Mouse (Mus musculus) heart, postnatal 10 days (tissue): Measurements from ENCODE around the gene Bri3bp. TPM values are rescaled to one million over a fixed set of nuclear protein-coding genes. Genes with fewer than 3 reads are reported as not detected.

Source experiments
- DNase-seq, 2 experiments: peaks; one replicate each; pipeline ENCODE4 v3.0.0; 2021
- intact Hi-C: fragments of 180-260 bp; cut with DNase I; formaldehyde crosslinking; loops from one replicate; pipeline ENCODE4 v1.15.1; 2025
- microRNA-seq, 2 experiments: library from miRNA; unstranded; fragments of <30 nt; microRNA quantifications; one replicate each; pipeline ENCODE4 v1.2.0; 2022
- total RNA-seq, 2 experiments: library from RNA; stranded (reverse); gene quantifications; 2 replicates each; pipeline ENCODE4 v1.2.3; 2021

The Bri3bp gene
- total RNA-seq, 2 experiments from 2014 or later = 56.4 to 62.5 TPM

DNA sequence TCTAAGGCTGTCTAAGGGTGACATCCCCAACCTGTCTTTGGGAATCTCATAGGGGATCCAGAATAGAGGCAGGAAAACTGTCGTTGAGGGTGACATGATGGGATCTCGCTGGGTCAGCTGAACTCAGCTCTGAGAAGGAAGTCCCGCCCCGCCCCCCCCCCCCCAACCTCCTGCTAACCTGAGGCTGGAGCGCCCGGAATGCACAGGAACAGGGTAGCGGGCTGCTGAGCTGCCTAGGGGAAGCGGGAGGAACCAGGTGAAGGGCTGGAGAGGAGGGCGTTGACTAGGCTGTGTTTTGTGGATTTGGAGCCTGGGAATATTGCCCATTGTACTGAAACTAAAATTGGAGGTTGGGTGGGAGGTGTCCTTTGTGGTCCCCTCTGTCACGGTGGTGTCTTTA lies 66.6 kb downstream of the Bri3bp start:
- intact Hi-C loops = no loop called here

DNA sequence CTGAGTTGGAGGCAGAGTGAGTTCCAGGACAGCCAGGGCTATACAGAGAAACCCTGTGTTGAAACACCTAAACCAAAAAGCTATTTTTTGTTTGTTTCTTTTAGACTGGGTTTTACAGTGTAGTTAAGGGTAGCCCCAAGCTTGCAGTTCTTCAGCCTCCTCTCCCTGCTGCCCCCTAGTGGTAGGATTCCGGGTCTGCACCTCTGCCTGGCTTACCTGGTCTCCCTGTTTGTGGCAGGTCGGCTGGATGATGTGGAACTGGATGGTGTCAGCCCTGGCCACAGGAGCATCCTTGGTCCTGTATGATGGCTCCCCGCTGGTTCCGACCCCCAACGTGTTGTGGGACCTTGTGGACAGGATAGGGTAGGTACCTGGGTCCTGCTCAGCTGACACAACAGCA lies 68.2 kb downstream of the Bri3bp start:
- peak in 1 of 2 experiments; percentile 46 for DNase-seq
- intact Hi-C loops = no loop called here

More for the DNA sequence above, 66.6 kb downstream of the Bri3bp start:
- DNase-seq = no peak

Small RNAs within 50 kb of the gene (microRNA-seq; reads per million reads assigned to microRNA genes)
- gene Gm27551 = 0 reads per million in 2 experiments

Other genes starting within 250 kb of the Bri3bp start
- 10 to 100 TPM; 62.6 to 73.8 TPM for gene Scarb1, start 100.5 kb upstream of the Bri3bp start, total RNA-seq
- gene Gm10382, start 52.2 kb upstream of the Bri3bp start, total RNA-seq = not detected
- 1,000 to 10,000 TPM in 1 of 2 experiments, 100 to 1,000 TPM in 1; 934 to 1,069 TPM for gene Ubc, start 51.4 kb upstream of the Bri3bp start, total RNA-seq
- gene Dhx37, start 7.4 kb upstream of the Bri3bp start, total RNA-seq = 10 to 100 TPM; 13.2 to 14.7 TPM
- 1 to 10 TPM; 4.8 to 5.0 TPM for gene Aacs, start 34.2 kb downstream of the Bri3bp start, total RNA-seq
- gene Tmem132b, start 90.2 kb downstream of the Bri3bp start, total RNA-seq = under 1 TPM in 1 of 2 experiments, not detected in 1; 0.02 TPM